Mouse (Mus musculus) megakaryocyte, embryonic 14.5 days (primary cell): ENCODE measurements around the gene Prkaa2. TPM values are rescaled to one million over a fixed set of nuclear protein-coding genes. Genes with fewer than 3 reads are reported as not detected.
A peak's percentile ranks its signal among the peaks of the same experiment; 100 is the strongest.

Experiments
- H3K27me3 ChIP-seq: replicated peaks from 2 replicates; pipeline ENCODE3; 2012; ENCODE audit warnings: inconsistent platforms
- H3K36me3 ChIP-seq: replicated peaks from 2 replicates; pipeline ENCODE3; 2012; ENCODE audit warnings: low read length, inconsistent platforms, mixed read lengths
- H3K4me1 ChIP-seq: 2 replicates; pipeline ENCODE4 v1.6.1; 2012; ENCODE audit warnings: inconsistent platforms
- H3K4me3 ChIP-seq: replicated peaks from 2 replicates; pipeline ENCODE3; 2012; ENCODE audit warnings: moderate library complexity, mild to moderate bottlenecking, inconsistent platforms
- H3K9me3 ChIP-seq: 2 replicates; pipeline ENCODE4 v1.6.1; 2012; ENCODE audit warnings: inconsistent platforms
- FLI1 ChIP-seq: IDR thresholded peaks from 2 replicates; pipeline ENCODE4 v1.6.1; 2012; ENCODE audit warnings: low read length, inconsistent platforms, mixed read lengths
- GATA1 ChIP-seq: IDR thresholded peaks from 3 replicates; pipeline ENCODE4 v1.6.1; 2012; ENCODE audit warnings: mixed read lengths, low read length, inconsistent platforms, borderline replicate concordance
- polyA plus RNA-seq: library from polyadenylated mRNA; stranded (reverse); fragments of >175 nt; gene quantifications from 2 replicates; pipeline ENCODE4 v1.2.3, GENCODE M21; 2012; ENCODE audit warnings: low replicate concordance; ENCODE audit not compliant: insufficient read depth

Prkaa2 gene
- polyA plus RNA-seq, 1 experiment = 0.02 TPM

DNA sequence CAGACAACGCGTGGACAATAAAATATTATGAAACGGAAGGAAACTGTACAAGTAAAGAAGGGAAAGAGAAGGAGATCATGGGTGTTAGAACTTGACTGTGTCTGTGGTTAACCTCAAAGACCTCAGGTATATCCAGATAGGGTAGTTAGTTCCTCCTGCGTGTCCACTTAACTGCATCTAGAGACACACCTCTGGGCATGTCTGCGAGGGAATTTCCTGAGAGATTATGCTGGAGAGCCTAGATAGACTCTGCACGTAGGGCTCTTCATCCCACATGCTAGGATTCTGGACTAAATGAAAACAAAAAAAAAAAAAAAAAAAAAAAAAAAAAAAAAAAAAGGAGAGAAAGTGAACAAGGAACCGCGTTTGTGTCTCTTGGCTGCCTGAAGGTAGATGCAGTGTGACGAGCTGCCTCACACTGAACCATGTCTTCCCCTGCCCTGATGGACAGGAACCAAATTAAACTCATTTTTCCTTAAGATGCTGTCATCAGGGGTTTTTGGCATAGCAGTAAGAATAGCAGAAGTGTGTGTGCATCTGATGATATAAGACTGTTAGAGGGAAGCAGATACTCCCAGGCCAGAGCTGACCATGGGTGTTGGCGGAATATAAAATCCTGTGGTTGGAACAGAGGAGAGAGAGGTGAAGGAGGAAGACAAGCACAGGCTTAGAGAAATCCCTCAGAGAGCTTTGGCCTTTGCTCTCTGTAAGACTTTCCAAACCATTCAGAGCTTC lies 116.4 kb downstream of the Prkaa2 start:
- Histone ChIP-seq H3K4me1 (peaks cover 17% of the 10 kb centered on the region), H3K36me3 (no peaks in the 10 kb centered on the region), H3K4me3 (peak overlapping the region; percentile 23), H3K27me3 (no peaks in the 10 kb centered on the region), H3K9me3 (0 out of 2 replicates have a peak, but pooled peaks cover 4% of the 10 kb centered on the region)
- no peak for TF ChIP-seq FLI1
- no peak for TF ChIP-seq GATA1

DNA sequence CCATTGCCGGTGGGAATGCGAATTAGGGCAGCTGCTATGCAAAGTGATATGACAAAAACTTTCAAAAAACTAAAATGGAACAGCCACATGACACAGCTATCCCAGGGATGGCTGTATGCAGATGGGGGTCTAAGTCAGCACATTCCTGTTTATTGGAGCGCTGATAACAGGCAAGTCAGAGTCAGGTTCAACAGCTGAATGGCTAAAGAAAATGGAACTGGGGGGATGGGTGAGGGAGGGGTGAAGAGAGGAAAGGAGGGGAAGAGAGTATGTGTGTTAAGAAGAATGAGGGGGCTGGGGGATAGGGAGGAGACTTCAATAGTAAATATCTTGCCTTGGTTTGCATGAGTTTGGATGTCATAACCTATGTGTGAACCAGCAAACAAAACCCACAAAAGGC lies 117.4 kb downstream of the Prkaa2 start:
- TF ChIP-seq GATA1 (no peak), FLI1 (no peak)
- H3K27me3 ChIP-seq = no peaks in the 10 kb centered on the region
- peaks cover 17% of the 10 kb centered on the region for H3K4me1 ChIP-seq
- no peak overlapping the region for H3K4me3 ChIP-seq
- no peaks in the 10 kb centered on the region for H3K36me3 ChIP-seq
- H3K9me3 ChIP-seq = 0 out of 2 replicates have a peak, but pooled peaks cover 4% of the 10 kb centered on the region

DNA sequence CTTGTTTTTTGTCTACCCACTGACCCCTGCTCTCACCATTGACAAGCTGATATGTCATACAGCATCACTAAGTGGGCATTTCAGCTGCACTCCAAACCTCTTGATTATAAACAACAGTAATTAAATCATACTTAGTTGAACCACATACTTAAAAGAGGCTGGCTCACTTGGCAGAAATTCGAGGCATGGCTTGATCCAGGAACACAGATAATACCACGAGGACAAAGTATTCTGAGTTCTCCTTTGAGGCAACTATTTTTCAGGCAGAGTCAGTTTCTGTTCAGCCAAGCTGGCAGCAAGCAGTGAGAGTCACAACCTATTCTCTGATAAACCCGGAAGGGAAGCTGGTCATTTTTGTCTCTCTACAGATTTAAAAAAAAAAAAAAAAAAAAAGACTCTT lies 119.0 kb downstream of the Prkaa2 start:
- H3K4me1 ChIP-seq = peaks cover 17% of the 10 kb centered on the region
- TF ChIP-seq GATA1 (no peak), FLI1 (no peak)
- H3K36me3 ChIP-seq = no peaks in the 10 kb centered on the region
- H3K9me3 ChIP-seq = 0 out of 2 replicates have a peak, but pooled peaks cover 4% of the 10 kb centered on the region
- no peak overlapping the region for H3K4me3 ChIP-seq
- no peaks in the 10 kb centered on the region for H3K27me3 ChIP-seq

DNA sequence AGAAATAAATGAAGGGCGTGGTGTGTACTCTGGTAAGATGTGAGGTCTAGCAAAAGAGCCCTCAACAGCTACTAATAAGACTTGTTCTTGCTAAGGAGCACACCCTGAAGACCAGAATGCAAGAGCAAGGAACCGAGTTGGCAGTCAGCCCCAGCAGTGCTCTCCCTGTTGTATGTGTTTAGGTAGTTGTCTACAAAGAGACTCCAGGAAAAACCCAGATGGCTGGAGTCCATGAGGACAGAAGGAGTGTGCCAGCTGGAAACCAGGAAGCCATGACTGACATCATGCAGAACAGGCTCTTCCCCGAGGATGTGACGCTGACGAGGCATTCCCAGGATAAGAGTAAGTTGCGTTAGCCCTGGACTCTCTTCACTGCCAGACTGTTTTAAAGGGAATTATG lies 119.7 kb downstream of the Prkaa2 start:
- TF ChIP-seq GATA1 (no peak), FLI1 (no peak)
- no peak overlapping the region for H3K4me3 ChIP-seq
- peaks cover 17% of the 10 kb centered on the region for H3K4me1 ChIP-seq
- H3K9me3 ChIP-seq = 0 out of 2 replicates have a peak, but pooled peaks cover 2% of the 10 kb centered on the region
- H3K27me3 ChIP-seq = no peaks in the 10 kb centered on the region
- no peaks in the 10 kb centered on the region for H3K36me3 ChIP-seq

DNA sequence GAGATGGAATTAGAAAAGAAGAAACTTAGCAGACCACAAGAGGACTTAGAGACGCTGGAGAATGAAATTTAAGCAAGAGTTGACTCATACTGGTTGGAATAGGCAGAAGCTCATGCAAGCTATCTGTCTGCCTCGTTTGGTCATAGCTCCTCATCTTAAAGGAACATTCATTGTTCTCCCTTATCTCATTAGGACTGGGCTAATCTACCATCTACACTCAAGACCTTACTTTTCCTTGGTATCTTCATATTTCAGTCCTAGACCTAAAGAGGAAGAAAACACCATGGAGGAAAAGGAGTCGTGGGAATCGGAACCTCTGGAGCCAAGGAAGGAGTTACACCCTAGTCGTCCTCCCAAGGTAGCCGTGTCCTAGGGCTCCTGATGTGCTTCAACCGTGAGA lies 121.0 kb downstream of the Prkaa2 start:
- H3K27me3 ChIP-seq = no peaks in the 10 kb centered on the region
- no peak for TF ChIP-seq GATA1
- no peak for TF ChIP-seq FLI1
- peaks cover 17% of the 10 kb centered on the region for H3K4me1 ChIP-seq
- H3K36me3 ChIP-seq = no peaks in the 10 kb centered on the region
- no peak overlapping the region for H3K4me3 ChIP-seq
- H3K9me3 ChIP-seq = no peaks in the 10 kb centered on the region

DNA sequence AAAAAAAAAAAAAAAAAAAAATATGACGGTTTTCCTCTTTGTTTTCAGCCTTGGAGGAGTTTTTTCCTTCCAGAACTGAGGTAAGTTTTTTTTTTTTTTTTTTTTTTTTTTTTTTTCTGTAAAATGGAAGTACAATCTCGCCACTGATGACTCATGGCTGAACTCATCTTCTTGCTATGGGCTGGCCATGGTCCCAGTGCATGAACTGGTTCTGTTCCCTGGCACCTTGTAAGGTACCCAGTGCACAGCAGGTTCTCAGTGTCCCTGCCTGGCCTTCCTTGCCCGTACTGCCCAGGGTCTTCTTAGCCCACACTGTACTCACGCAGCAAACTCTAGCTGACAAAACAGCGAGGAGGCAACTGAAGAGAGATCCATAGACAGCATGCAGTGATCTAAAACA lies 121.6 kb downstream of the Prkaa2 start:
- no peak overlapping the region for H3K4me3 ChIP-seq
- TF ChIP-seq GATA1 (no peak), FLI1 (no peak)
- H3K27me3 ChIP-seq = no peaks in the 10 kb centered on the region
- H3K36me3 ChIP-seq = no peaks in the 10 kb centered on the region
- H3K9me3 ChIP-seq = no peaks in the 10 kb centered on the region
- H3K4me1 ChIP-seq = peaks cover 11% of the 10 kb centered on the region

DNA sequence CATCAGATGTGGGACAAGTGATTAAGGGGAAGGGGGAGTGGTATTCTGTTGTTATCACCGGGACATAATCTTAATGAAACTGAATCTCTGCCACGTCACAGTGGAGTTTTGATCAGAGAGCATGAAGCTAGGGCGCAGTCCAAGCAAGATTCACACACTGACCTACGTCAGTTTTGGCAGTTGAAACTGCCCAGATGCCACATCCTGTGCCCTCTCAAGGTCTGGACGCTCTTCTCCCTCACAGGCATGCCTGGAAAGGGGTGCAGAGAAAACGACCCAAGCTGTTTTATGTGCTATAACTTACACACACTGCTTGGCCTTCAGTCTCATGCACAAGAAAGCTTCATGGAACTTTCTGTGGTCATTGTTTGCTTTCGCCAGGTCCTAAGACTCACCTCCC lies 122.1 kb downstream of the Prkaa2 start:
- H3K4me1 ChIP-seq = peaks cover 6% of the 10 kb centered on the region
- no peaks in the 10 kb centered on the region for H3K36me3 ChIP-seq
- H3K4me3 ChIP-seq = no peak overlapping the region
- H3K9me3 ChIP-seq = no peaks in the 10 kb centered on the region
- TF ChIP-seq FLI1 = no peak
- TF ChIP-seq GATA1 = no peak
- H3K27me3 ChIP-seq = no peaks in the 10 kb centered on the region

DNA sequence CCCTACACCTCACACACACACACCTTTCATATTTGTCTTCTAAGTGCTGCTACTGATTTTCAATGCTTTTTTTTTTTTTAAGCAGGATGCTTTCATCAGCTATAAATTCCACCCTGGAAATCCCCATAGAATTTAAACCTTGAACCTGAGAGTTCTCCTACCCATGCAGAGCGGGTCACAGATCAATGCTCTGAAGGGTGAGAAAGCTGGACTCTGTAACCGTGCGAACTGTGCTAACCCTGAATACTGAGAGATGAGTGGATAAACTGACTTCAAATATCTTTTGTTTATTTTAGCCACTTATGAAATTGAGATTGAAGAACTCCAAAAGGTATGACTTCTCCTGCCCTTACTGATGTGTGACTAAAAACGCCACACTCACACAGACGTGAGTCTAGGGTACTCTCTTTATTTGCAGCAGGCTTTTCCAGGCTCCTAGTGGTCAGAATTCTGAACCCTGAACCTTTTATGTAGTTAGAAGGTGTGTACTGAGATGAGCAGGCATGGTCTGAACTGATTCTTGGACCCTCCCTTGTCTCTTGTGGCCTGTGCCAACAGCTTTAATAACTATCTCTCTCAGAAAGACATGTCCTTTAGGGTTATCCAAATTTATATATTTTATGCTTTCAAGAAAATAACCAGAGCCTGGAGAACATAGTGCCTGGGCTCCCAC lies 123.6 kb downstream of the Prkaa2 start:
- no peak for TF ChIP-seq GATA1
- no peak for TF ChIP-seq FLI1
- no peaks in the 10 kb centered on the region for H3K9me3 ChIP-seq
- H3K36me3 ChIP-seq = no peaks in the 10 kb centered on the region
- no peak overlapping the region for H3K4me3 ChIP-seq
- no peaks in the 10 kb centered on the region for H3K27me3 ChIP-seq
- no peaks in the 10 kb centered on the region for H3K4me1 ChIP-seq

Other genes with a start within 250 kb of the Prkaa2 start
- gene C8a, start 233.5 kb downstream of the Prkaa2 start, polyA plus RNA-seq = not detected in 2 replicates
- not detected in 2 replicates for gene Fyb2, start 196.4 kb downstream of the Prkaa2 start, polyA plus RNA-seq
- 4.2 and 6.9 TPM in 2 replicates for gene Plpp3, start 47.5 kb upstream of the Prkaa2 start, polyA plus RNA-seq